Mouse (Mus musculus): ENCODE data around the gene Ddx4.

Ddx4 gene

GRCm38 (mm10) chr13:112556501-112556900 is 95.8 kb downstream of the Ddx4 start:
- DNase-seq (ENCODE audit: low read depth, low spot score) = no peak

GRCm38 (mm10) chr13:112553304-112553703 is 99.0 kb downstream of the Ddx4 start:
- no peak for DNase-seq (ENCODE audit: low read depth, low spot score)

DNA sequence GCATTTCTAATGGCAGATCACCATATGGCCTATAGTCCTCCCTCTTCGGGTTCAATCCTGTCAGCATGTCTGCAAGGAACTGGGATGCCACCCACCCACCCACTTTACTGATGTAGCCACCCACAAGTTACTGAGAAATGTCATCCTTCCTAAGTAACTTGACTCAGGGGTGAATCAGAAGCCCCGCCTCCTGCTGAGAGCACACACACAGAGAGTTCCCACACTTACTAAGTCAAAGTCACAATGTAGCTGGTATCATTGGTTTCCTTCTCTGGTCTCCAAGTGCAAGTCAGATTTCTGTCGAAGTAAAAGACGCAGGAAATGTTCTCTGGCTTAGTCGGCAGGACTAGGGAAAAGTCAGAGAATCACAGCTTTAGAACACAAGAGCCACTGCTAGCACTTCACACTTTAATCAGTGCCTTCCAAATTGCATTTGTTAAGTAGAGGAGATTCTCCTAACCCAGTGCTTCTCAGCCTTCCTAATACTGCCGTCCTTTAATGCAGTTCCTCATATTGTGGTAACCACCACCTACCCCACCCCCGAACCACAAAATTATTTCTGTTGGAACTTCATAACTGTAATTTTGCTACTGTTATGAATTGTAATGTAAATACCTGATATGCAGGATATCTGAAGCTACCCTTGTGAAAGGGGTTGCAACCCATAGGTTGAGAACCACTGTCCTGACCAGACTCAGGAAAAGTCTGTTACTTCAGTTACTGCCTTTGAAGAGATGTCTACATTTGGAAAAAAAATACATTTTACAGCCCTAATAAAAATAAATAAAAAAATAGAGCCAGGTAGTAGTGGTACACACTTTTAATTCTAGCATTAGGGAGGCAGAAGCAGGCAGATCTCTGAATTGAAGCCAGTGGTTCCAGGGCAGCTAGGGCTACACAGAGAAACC is 100.4 kb downstream of the Ddx4 start:
- DNase-seq (ENCODE audit: low read depth, low spot score) = no peak
